Mouse (Mus musculus): ENCODE data around the gene Mrpl21. TPM values are rescaled to one million over a fixed set of nuclear protein-coding genes. Genes with fewer than 3 reads are reported as not detected.

The Mrpl21 gene
- polyA plus RNA-seq, 1 experiment = 81.2 TPM

DNA sequence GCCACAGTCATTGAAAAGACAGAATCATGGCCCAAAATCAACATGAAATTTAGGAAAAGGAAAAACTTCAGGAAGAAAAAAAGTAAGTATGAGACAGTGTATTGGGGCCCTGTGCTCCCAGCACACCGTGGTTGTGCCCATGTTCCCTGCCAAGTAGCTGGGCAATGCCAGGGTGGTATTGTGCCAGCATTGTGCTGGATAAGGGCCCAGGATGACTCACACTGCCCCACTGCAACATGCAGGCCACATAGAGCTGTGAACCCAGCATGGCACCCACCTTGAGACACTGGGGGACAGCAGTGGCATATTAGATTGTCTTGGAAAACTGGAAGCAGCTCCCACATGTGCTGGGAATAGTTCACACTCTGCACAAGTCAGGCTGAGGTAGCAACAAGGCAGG, 6.3 kb downstream of the Mrpl21 start:
- H3ac ChIP-seq (ENCODE audit: control insufficient read depth, insufficient read length) = no peak overlapping the region
- no peaks in the 10 kb centered on the region for H3K36me3 ChIP-seq (ENCODE audit: control insufficient read depth, insufficient read depth)
- no peak overlapping the region for H3K4me2 ChIP-seq (ENCODE audit: low read depth)
- H3K4me3 ChIP-seq = no peak overlapping the region
- H3K27me3 ChIP-seq (ENCODE audit: control insufficient read depth, insufficient read depth, insufficient read length) = no peaks in the 10 kb centered on the region
- H3K79me2 ChIP-seq (ENCODE audit: control insufficient read depth, insufficient read depth) = peaks cover 4% of the 10 kb centered on the region
- TF ChIP-seq REST (IDR thresholded peaks at IDR 0.05; ENCODE audit: insufficient read depth, insufficient read length) (no peak), MAX (IDR thresholded peaks at IDR 0.05; ENCODE audit: low read depth) (no peak), TCF3 (IDR thresholded peaks at IDR 0.05; ENCODE audit: insufficient read length, low read depth) (no peak), USF1 (IDR thresholded peaks at IDR 0.05; ENCODE audit: low read depth) (no peak), POLR2AphosphoS2 (IDR thresholded peaks at IDR 0.05; ENCODE audit: insufficient read length, low read depth) (no peak), TCF12 (IDR thresholded peaks at IDR 0.05; ENCODE audit: insufficient read depth, poor library complexity, severe bottlenecking) (no peak), CEBPB (IDR thresholded peaks at IDR 0.05; ENCODE audit: insufficient read depth, poor library complexity, severe bottlenecking) (no peak), E2F4 (IDR thresholded peaks at IDR 0.05; ENCODE audit: insufficient read depth) (no peak)

DNA sequence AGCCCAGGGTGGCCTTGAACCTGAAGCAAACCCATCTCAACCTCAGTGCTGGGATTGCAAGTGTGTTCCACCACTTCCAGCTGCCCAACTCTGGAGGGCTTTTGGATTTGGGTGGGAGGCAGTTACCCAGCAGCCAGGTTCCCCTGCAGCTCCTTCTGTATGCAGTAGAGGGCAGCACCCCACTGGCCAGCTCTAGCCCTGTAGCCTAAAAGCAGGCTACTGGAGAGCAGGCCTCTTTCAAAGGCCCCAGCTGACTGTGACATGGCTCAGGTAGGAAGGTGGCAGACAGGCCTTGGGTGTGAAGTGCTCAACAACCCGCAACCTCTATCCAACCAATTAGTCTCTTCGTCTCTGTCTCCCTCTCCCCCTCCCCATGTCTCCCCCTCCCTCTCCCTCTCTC, 9.3 kb downstream of the Mrpl21 start:
- H3K79me2 ChIP-seq (ENCODE audit: control insufficient read depth, insufficient read depth) = no peaks in the 10 kb centered on the region
- TF ChIP-seq E2F4 (IDR thresholded peaks at IDR 0.05; ENCODE audit: insufficient read depth) (no peak), TCF3 (IDR thresholded peaks at IDR 0.05; ENCODE audit: insufficient read length, low read depth) (no peak), TCF12 (IDR thresholded peaks at IDR 0.05; ENCODE audit: insufficient read depth, poor library complexity, severe bottlenecking) (no peak), MYOD1 (IDR thresholded peaks at IDR 0.05; ENCODE audit: control insufficient read depth in 1 of 3, insufficient read length in 2 of 3, low read depth in 2 of 3) (no peak), SRF (IDR thresholded peaks at IDR 0.05; ENCODE audit: control insufficient read depth, insufficient read length, low read depth) (no peak), REST (IDR thresholded peaks at IDR 0.05; ENCODE audit: insufficient read depth, insufficient read length) (no peak), CEBPB (IDR thresholded peaks at IDR 0.05; ENCODE audit: insufficient read depth, poor library complexity, severe bottlenecking) (no peak), POLR2AphosphoS2 (IDR thresholded peaks at IDR 0.05; ENCODE audit: insufficient read length, low read depth) (no peak), POLR2A (IDR thresholded peaks at IDR 0.05; ENCODE audit: insufficient read length, low read depth) (no peak), USF1 (IDR thresholded peaks at IDR 0.05; ENCODE audit: low read depth) (no peak), MAX (IDR thresholded peaks at IDR 0.05; ENCODE audit: low read depth) (no peak), MYOG (IDR thresholded peaks at IDR 0.05; ENCODE audit: control insufficient read depth in 1 of 3, insufficient read depth in 1 of 3, insufficient read length in 2 of 3, low read depth in 2 of 3) (no peak)
- no peak overlapping the region for H3ac ChIP-seq (ENCODE audit: control insufficient read depth, insufficient read length)
- H3K4me2 ChIP-seq (ENCODE audit: low read depth) = no peak overlapping the region
- H3K27me3 ChIP-seq (ENCODE audit: control insufficient read depth, insufficient read depth, insufficient read length) = no peaks in the 10 kb centered on the region
- H3K36me3 ChIP-seq (ENCODE audit: control insufficient read depth, insufficient read depth) = no peaks in the 10 kb centered on the region
- no peak overlapping the region for H3K4me3 ChIP-seq

DNA sequence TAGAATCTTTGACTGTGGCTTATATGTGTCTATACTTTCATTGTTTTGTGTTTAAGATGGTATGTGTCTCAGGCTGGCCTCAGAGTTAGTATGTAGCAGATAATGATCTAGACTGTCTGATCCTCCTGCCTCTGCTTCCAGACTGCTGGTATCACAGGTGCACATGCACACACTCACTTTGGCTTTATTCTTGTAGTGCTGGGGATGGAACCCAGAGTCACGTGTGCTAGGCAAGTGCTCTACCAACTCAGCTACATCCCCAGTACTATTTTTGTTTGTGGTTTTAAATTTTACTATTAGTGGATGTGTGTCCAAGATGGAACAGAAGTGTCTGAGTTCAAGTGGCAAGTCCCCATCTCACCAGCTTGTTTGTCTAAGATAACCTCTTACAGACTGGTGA, 10.3 kb downstream of the Mrpl21 start:
- Histone ChIP-seq H3K27me3 (ENCODE audit: control insufficient read depth, insufficient read depth, insufficient read length) (no peaks in the 10 kb centered on the region), H3K4me3 (no peak overlapping the region), H3ac (ENCODE audit: control insufficient read depth, insufficient read length) (no peak overlapping the region), H3K36me3 (ENCODE audit: control insufficient read depth, insufficient read depth) (no peaks in the 10 kb centered on the region), H3K79me2 (ENCODE audit: control insufficient read depth, insufficient read depth) (no peaks in the 10 kb centered on the region), H3K4me2 (ENCODE audit: low read depth) (no peak overlapping the region)
- TF ChIP-seq POLR2AphosphoS2 (IDR thresholded peaks at IDR 0.05; ENCODE audit: insufficient read length, low read depth) = no peak
- TF ChIP-seq USF1 (IDR thresholded peaks at IDR 0.05; ENCODE audit: low read depth) = peak; percentile 52
- peak in 1 of 3 experiments; percentile 69 for TF ChIP-seq MYOD1 (IDR thresholded peaks at IDR 0.05; ENCODE audit: control insufficient read depth in 1 of 3, insufficient read length in 2 of 3, low read depth in 2 of 3)

DNA sequence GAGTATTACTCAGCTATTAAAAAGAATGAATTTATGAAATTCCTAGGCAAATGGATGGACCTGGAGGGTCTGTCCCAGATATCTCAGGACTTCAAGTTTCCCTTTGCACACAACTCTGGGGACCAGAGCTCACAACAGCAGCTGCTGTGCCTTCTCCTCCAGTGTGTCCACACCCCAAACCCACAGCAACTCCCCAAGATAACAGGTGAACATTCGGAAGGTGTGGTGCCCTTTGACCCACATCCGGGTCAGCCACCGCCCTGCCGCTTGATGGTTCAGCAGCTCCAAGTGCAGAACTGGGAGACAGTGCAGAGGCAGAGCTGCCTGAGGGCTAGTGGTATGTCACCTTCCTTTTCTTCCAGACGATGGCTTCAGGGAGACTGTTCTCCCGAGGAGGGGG, 12.5 kb downstream of the Mrpl21 start:
- Histone ChIP-seq H3K4me2 (ENCODE audit: low read depth) (no peak overlapping the region), H3ac (ENCODE audit: control insufficient read depth, insufficient read length) (no peak overlapping the region), H3K4me3 (no peak overlapping the region), H3K79me2 (ENCODE audit: control insufficient read depth, insufficient read depth) (no peaks in the 10 kb centered on the region), H3K36me3 (ENCODE audit: control insufficient read depth, insufficient read depth) (no peaks in the 10 kb centered on the region), H3K27me3 (ENCODE audit: control insufficient read depth, insufficient read depth, insufficient read length) (no peaks in the 10 kb centered on the region)
- TF ChIP-seq MAX (IDR thresholded peaks at IDR 0.05; ENCODE audit: low read depth) = no peak
- peak in 1 of 3 experiments; percentile 43 for TF ChIP-seq MYOG (IDR thresholded peaks at IDR 0.05; ENCODE audit: control insufficient read depth in 1 of 3, insufficient read depth in 1 of 3, insufficient read length in 2 of 3, low read depth in 2 of 3)
- peak in 1 of 3 experiments; percentile 73 for TF ChIP-seq MYOD1 (IDR thresholded peaks at IDR 0.05; ENCODE audit: control insufficient read depth in 1 of 3, insufficient read length in 2 of 3, low read depth in 2 of 3)

DNA sequence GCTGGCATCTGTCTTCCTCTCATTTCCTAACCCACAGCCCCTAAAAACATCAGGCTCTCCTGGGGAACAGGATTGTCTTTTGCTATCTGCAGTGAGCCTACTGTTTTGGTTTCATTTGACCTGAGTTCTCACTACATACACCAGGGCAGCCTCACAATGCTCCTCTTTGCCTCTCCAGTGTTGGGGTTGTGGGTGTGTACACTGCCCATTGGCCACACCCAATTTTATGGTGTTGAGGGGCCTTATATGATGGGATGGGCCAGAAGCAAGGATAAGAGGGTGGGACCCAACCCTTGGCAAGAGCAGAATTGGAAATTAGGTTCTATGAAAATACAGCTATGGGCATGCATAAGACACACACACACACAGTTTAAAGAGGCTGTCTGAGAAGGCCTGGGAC, 14.3 kb downstream of the Mrpl21 start:
- no peak overlapping the region for H3ac ChIP-seq (ENCODE audit: control insufficient read depth, insufficient read length)
- no peaks in the 10 kb centered on the region for H3K79me2 ChIP-seq (ENCODE audit: control insufficient read depth, insufficient read depth)
- H3K4me3 ChIP-seq = no peak overlapping the region
- peaks cover 5% of the 10 kb centered on the region for H3K27me3 ChIP-seq (ENCODE audit: control insufficient read depth, insufficient read depth, insufficient read length)
- no peak overlapping the region for H3K4me2 ChIP-seq (ENCODE audit: low read depth)
- TF ChIP-seq TCF12 (IDR thresholded peaks at IDR 0.05; ENCODE audit: insufficient read depth, poor library complexity, severe bottlenecking) (no peak), MYOD1 (IDR thresholded peaks at IDR 0.05; ENCODE audit: control insufficient read depth in 1 of 3, insufficient read length in 2 of 3, low read depth in 2 of 3) (no peak), REST (IDR thresholded peaks at IDR 0.05; ENCODE audit: insufficient read depth, insufficient read length) (no peak), SRF (IDR thresholded peaks at IDR 0.05; ENCODE audit: control insufficient read depth, insufficient read length, low read depth) (no peak), POLR2A (IDR thresholded peaks at IDR 0.05; ENCODE audit: insufficient read length, low read depth) (no peak), USF1 (IDR thresholded peaks at IDR 0.05; ENCODE audit: low read depth) (no peak), MYOG (IDR thresholded peaks at IDR 0.05; ENCODE audit: control insufficient read depth in 1 of 3, insufficient read depth in 1 of 3, insufficient read length in 2 of 3, low read depth in 2 of 3) (no peak), TCF3 (IDR thresholded peaks at IDR 0.05; ENCODE audit: insufficient read length, low read depth) (no peak)
- no peaks in the 10 kb centered on the region for H3K36me3 ChIP-seq (ENCODE audit: control insufficient read depth, insufficient read depth)
